Mouse (Mus musculus) gastrocnemius, postnatal 10 days (tissue): Measurements from ENCODE around the gene Vwa3a. TPM values are rescaled to one million over a fixed set of nuclear protein-coding genes. Genes with fewer than 3 reads are reported as not detected.

Experiments
- DNase-seq: peaks from one replicate; pipeline ENCODE4 v3.0.0; 2021; ENCODE audit warnings: mixed read lengths
- total RNA-seq, 2 experiments: library from RNA; stranded (reverse); gene quantifications; 2 replicates each; pipeline ENCODE4 v1.2.3; 2021

Vwa3a gene
- total RNA-seq, 2 experiments from 2014 or later = 0.47 to 0.79 TPM

- no peak for DNase-seq
These were observed 7.7 kb downstream of the Vwa3a start for GRCm38 (mm10) chr7:120746821-120747220.

- no peak for DNase-seq
These were observed 9.4 kb downstream of the Vwa3a start for GRCm38 (mm10) chr7:120748478-120748877.

- DNase-seq = no peak
These were observed 12.2 kb downstream of the Vwa3a start for GRCm38 (mm10) chr7:120751330-120751729.

- no peak for DNase-seq
These were observed 12.8 kb downstream of the Vwa3a start for GRCm38 (mm10) chr7:120751906-120752305.

GRCm38 (mm10) chr7:120754671-120755070, 15.6 kb downstream of the Vwa3a start:
- peak; percentile 85 for DNase-seq

- DNase-seq = no peak
These were observed 28.3 kb downstream of the Vwa3a start for GRCm38 (mm10) chr7:120767369-120767768.

- no peak for DNase-seq
These were observed 32.3 kb downstream of the Vwa3a start for GRCm38 (mm10) chr7:120771389-120771788.

- no peak for DNase-seq
These were observed 38.9 kb downstream of the Vwa3a start for GRCm38 (mm10) chr7:120778012-120778411.

GRCm38 (mm10) chr7:120795544-120795943, 56.4 kb downstream of the Vwa3a start:
- no peak for DNase-seq

- DNase-seq = no peak
These were observed 57.3 kb downstream of the Vwa3a start for GRCm38 (mm10) chr7:120796369-120796768.

- no peak for DNase-seq
These were observed 64.2 kb downstream of the Vwa3a start for GRCm38 (mm10) chr7:120803268-120803667.

GRCm38 (mm10) chr7:120809705-120810104, 70.6 kb downstream of the Vwa3a start:
- DNase-seq = no peak

- no peak for DNase-seq
These were observed 72.8 kb downstream of the Vwa3a start, which contains the start of gene Gm5737 for GRCm38 (mm10) chr7:120811834-120812415. Gene Gm5737, plus strand, starts transcription at chr7:120812365.

- DNase-seq = no peak
These were observed 78.4 kb downstream of the Vwa3a start for GRCm38 (mm10) chr7:120817552-120817951.

- DNase-seq = no peak
These were observed 80.3 kb downstream of the Vwa3a start for GRCm38 (mm10) chr7:120819386-120819785.

- peak; percentile 65 for DNase-seq
These were observed 84.1 kb downstream of the Vwa3a start for GRCm38 (mm10) chr7:120823248-120823647.

GRCm38 (mm10) chr7:120825097-120825496, 86.0 kb downstream of the Vwa3a start:
- DNase-seq = no peak

GRCm38 (mm10) chr7:120826408-120826807, 87.3 kb downstream of the Vwa3a start:
- peak; percentile 35 for DNase-seq

- peak; percentile 55 for DNase-seq
These were observed 91.6 kb downstream of the Vwa3a start for GRCm38 (mm10) chr7:120830431-120831381.

- no peak for DNase-seq
These were observed 95.3 kb downstream of the Vwa3a start for GRCm38 (mm10) chr7:120834426-120834825.

- peak; percentile 31 for DNase-seq
These were observed 95.8 kb downstream of the Vwa3a start for GRCm38 (mm10) chr7:120834863-120835372.

- peak; percentile 93 for DNase-seq
These were observed 96.6 kb downstream of the Vwa3a start for GRCm38 (mm10) chr7:120835449-120836359.
